Mouse (Mus musculus) liver, adult (tissue): ENCODE measurements around the gene Rundc3b.

Source experiments
- GATA4 ChIP-seq: IDR thresholded peaks from 2 replicates; pipeline ENCODE4 v1.6.1; 2014; ENCODE audit warnings: mild to moderate bottlenecking, low read length; ENCODE audit not compliant: insufficient replicate concordance

The Rundc3b gene

GRCm38 (mm10) chr5:8541120-8542117 lies 81.3 kb downstream of the Rundc3b start:
- no peak for TF ChIP-seq GATA4

- no peak for TF ChIP-seq GATA4
Observed at GRCm38 (mm10) chr5:8519006-8519405, 103.7 kb downstream of the Rundc3b start.

GRCm38 (mm10) chr5:8491778-8492177 lies 131.0 kb downstream of the Rundc3b start:
- no peak for TF ChIP-seq GATA4

GRCm38 (mm10) chr5:8489471-8490110 lies 133.2 kb downstream of the Rundc3b start:
- no peak for TF ChIP-seq GATA4

- TF ChIP-seq GATA4, result no peak
Observed at GRCm38 (mm10) chr5:8488701-8489297, 134.0 kb downstream of the Rundc3b start.

GRCm38 (mm10) chr5:8487989-8488700 lies 134.6 kb downstream of the Rundc3b start:
- TF ChIP-seq GATA4, result no peak

GRCm38 (mm10) chr5:8456561-8456960 lies 166.2 kb downstream of the Rundc3b start:
- TF ChIP-seq GATA4, result no peak

- TF ChIP-seq GATA4, result no peak
Observed at GRCm38 (mm10) chr5:8455565-8455964, 167.2 kb downstream of the Rundc3b start.
